Mouse (Mus musculus): ENCODE results near the gene Hcar1. TPM values are rescaled to one million over a fixed set of nuclear protein-coding genes. Genes with fewer than 3 reads are reported as not detected.

Gene Hcar1
- total RNA-seq, 1 experiment: not detected

DNA sequence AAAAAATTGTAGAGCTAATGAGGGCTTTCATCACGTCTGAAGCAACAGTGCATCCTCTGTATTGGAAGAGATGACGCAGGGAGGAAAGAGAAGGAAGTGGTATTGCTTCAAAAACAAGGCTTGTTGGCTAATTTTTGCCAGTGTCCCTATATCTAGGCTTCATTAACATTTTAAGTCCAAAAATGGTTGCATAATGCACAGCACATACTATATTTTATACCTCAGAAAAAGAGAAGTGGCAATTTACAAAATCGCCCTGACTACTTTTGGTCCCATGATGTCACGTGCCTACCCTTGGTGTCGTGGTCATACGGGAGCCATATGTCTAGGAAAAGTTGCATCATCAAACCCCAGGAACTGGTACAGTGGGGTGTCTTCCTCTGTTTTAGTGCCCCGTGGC lies 47.5 kb downstream of the Hcar1 start:
- Histone ChIP-seq H3K9me3 (ENCODE audit: control insufficient read depth, insufficient read depth, low read depth, low read length) (no peaks in the 10 kb centered on the region; the same call in 1 of the 2 replicates), H3K36me3 (ENCODE audit: control insufficient read depth, insufficient read depth, low read length, poor library complexity, severe bottlenecking) (no peaks in the 10 kb centered on the region), H3K9ac (ENCODE audit: insufficient read depth, low read depth, low read length, poor library complexity, severe bottlenecking) (no peak overlapping the region), H3K27ac (ENCODE audit: insufficient read depth, low read depth, low read length, poor library complexity, severe bottlenecking) (no peak overlapping the region), H3K4me1 (ENCODE audit: control insufficient read depth in 2 of 2, insufficient read depth in 2 of 2, low read length in 2 of 2, poor library complexity in 1 of 2) (peaks cover 0 to 3% of the 10 kb centered on the region in 2 experiments; a peak in 1 of 4 replicates), H3K4me3 (ENCODE audit: insufficient read depth in 1 of 2, low read depth in 1 of 2, low read length in 2 of 2, poor library complexity in 1 of 2, severe bottlenecking in 1 of 2) (no peak overlapping the region)
- TF ChIP-seq CHD2 (IDR thresholded peaks at IDR 0.05; ENCODE audit: low read depth, low read length): no peak
- TF ChIP-seq ZNF384 (IDR thresholded peaks at IDR 0.05; ENCODE audit: low read depth, low read length): no peak
- TF ChIP-seq MAFK (IDR thresholded peaks at IDR 0.05; ENCODE audit: insufficient read depth, low read depth, low read length): no peak
- TF ChIP-seq ZC3H11A (IDR thresholded peaks at IDR 0.05; ENCODE audit: borderline replicate concordance, low read depth, low read length): no peak
- TF ChIP-seq HCFC1 (IDR thresholded peaks at IDR 0.05; ENCODE audit: borderline replicate concordance, insufficient read depth, low read length): no peak
- no peak for DNase-seq (ENCODE audit: low read depth, low spot score)
- in situ Hi-C loops (cut with MboI; ENCODE audit: low sequenced_read_pairs in 2 of 2, unreplicated experiment in 2 of 2): no loop called here

DNA sequence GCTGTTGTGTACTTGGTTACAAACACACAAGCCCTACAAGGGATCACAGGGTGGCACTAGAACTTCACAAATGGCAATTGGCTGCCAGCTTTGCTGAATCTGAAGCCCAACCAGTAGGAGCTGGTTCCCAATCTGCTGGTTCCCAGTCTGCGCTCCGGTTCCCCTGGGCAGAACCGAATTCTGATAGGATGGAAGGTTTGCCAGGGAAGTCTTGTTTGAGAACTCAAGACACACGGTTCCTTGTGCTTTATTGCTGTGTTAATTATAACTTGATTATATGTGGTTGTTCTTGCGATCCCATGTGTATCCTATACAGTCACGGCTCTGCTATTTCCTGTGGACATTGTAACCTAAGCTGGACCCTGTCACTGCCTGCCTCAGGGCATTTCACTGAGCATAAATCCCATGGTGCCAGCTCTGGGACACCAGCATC lies 52.1 kb downstream of the Hcar1 start:
- TF ChIP-seq ZNF384 (IDR thresholded peaks at IDR 0.05; ENCODE audit: low read depth, low read length) (no peak), HCFC1 (IDR thresholded peaks at IDR 0.05; ENCODE audit: borderline replicate concordance, insufficient read depth, low read length) (no peak), ZC3H11A (IDR thresholded peaks at IDR 0.05; ENCODE audit: borderline replicate concordance, low read depth, low read length) (no peak), MAFK (IDR thresholded peaks at IDR 0.05; ENCODE audit: insufficient read depth, low read depth, low read length) (no peak), CHD2 (IDR thresholded peaks at IDR 0.05; ENCODE audit: low read depth, low read length) (no peak)
- no peak for DNase-seq (ENCODE audit: low read depth, low spot score)
- Histone ChIP-seq H3K4me1 (ENCODE audit: control insufficient read depth in 2 of 2, insufficient read depth in 2 of 2, low read length in 2 of 2, poor library complexity in 1 of 2) (no peaks in the 10 kb centered on the region), H3K9ac (ENCODE audit: insufficient read depth, low read depth, low read length, poor library complexity, severe bottlenecking) (no peak overlapping the region), H3K9me3 (ENCODE audit: control insufficient read depth, insufficient read depth, low read depth, low read length) (no peaks in the 10 kb centered on the region), H3K27ac (ENCODE audit: insufficient read depth, low read depth, low read length, poor library complexity, severe bottlenecking) (no peak overlapping the region), H3K36me3 (ENCODE audit: control insufficient read depth, insufficient read depth, low read length, poor library complexity, severe bottlenecking) (peaks cover 6% of the 10 kb centered on the region; the same call in 1 of the 2 replicates), H3K4me3 (ENCODE audit: insufficient read depth in 1 of 2, low read depth in 1 of 2, low read length in 2 of 2, poor library complexity in 1 of 2, severe bottlenecking in 1 of 2) (no peak overlapping the region)
- in situ Hi-C loops (cut with MboI; ENCODE audit: low sequenced_read_pairs in 2 of 2, unreplicated experiment in 2 of 2): no loop called here

Other genes starting within 250 kb of the Hcar1 start
- gene Clip1, start 195.4 kb downstream of the Hcar1 start, total RNA-seq (2012; rRNA removed): 10.3 and 11.8 TPM in 2 replicates
- gene Zcchc8, start 158.9 kb downstream of the Hcar1 start, total RNA-seq (2012; rRNA removed): 33.0 and 35.2 TPM in 2 replicates
- 93.2 and 106 TPM in 2 replicates for gene Rsrc2, start 130.6 kb downstream of the Hcar1 start, total RNA-seq (2012; rRNA removed)
- 71.3 and 75.8 TPM in 2 replicates for gene Kntc1, start 130.3 kb downstream of the Hcar1 start, total RNA-seq (2012; rRNA removed)
- gene Hcar2, start 14.5 kb downstream of the Hcar1 start, total RNA-seq (2012; rRNA removed): not detected in 2 replicates
- 59.5 and 78.2 TPM in 2 replicates for gene Denr, start 27.2 kb upstream of the Hcar1 start, total RNA-seq (2012; rRNA removed)
- gene Gm43518, start 47.4 kb upstream of the Hcar1 start, total RNA-seq (2012; rRNA removed): 1.3 TPM in 1 of 2 replicates, not detected in the other
- gene Ccdc62, start 50.7 kb upstream of the Hcar1 start, total RNA-seq (2012; rRNA removed): 5.3 and 6.3 TPM in 2 replicates
- 9.7 and 20.8 TPM in 2 replicates for gene Hip1r, start 93.6 kb upstream of the Hcar1 start, total RNA-seq (2012; rRNA removed)
- gene Vps37b, start 152.2 kb upstream of the Hcar1 start, total RNA-seq (2012; rRNA removed): 6.5 and 7.7 TPM in 2 replicates
- gene Abcb9, start 215.8 kb upstream of the Hcar1 start, total RNA-seq (2012; rRNA removed): 0.76 and 0.95 TPM in 2 replicates
- 7.8 and 14.0 TPM in 2 replicates for gene Ogfod2, start 232.3 kb upstream of the Hcar1 start, total RNA-seq (2012; rRNA removed)
- gene Arl6ip4, start 236.1 kb upstream of the Hcar1 start, total RNA-seq (2012; rRNA removed): 33.1 and 37.9 TPM in 2 replicates